Mouse (Mus musculus) C2C12 (cell line): ENCODE results near the gene Ccser1. TPM values are rescaled to one million over a fixed set of nuclear protein-coding genes. Genes with fewer than 3 reads are reported as not detected.

Experiments used
- H3K27me3 ChIP-seq: one replicate; pipeline ENCODE4 v1.6.1; 2011; ENCODE audit not compliant: control insufficient read depth, insufficient read depth, insufficient read length
- H3K36me3 ChIP-seq: one replicate; pipeline ENCODE4 v1.6.1; 2011; ENCODE audit not compliant: control insufficient read depth, insufficient read depth
- H3K4me3 ChIP-seq: one replicate; pipeline ENCODE4 v1.5.1; 2011; ENCODE audit warnings: mild to moderate bottlenecking, control low read depth; ENCODE audit not compliant: poor library complexity, insufficient read depth, severe bottlenecking
- H3K79me2 ChIP-seq: one replicate; pipeline ENCODE4 v1.6.1; 2011; ENCODE audit not compliant: control insufficient read depth, insufficient read depth
- H3K79me3 ChIP-seq: one replicate; pipeline ENCODE4 v1.6.1; 2011; ENCODE audit warnings: low read depth, control low read depth
- H3ac ChIP-seq: one replicate; pipeline ENCODE3; 2011; ENCODE audit warnings: low read depth; ENCODE audit not compliant: control insufficient read depth, insufficient read length
- CEBPB ChIP-seq: IDR thresholded peaks from one replicate; pipeline ENCODE4 v1.6.1; 2011; ENCODE audit warnings: low read depth, mild to moderate bottlenecking, control low read depth, moderate library complexity
- CTCF ChIP-seq: IDR thresholded peaks from one replicate; pipeline ENCODE4 v1.5.1; 2011; ENCODE audit not compliant: control insufficient read depth, insufficient read depth, insufficient read length
- FOSL1 ChIP-seq: IDR thresholded peaks from one replicate; pipeline ENCODE4 v1.8.0; 2011; ENCODE audit warnings: mild to moderate bottlenecking, low read length; ENCODE audit not compliant: poor library complexity, insufficient read depth, severe bottlenecking
- MAX ChIP-seq: IDR thresholded peaks from one replicate; pipeline ENCODE4 v1.6.1; 2011; ENCODE audit warnings: mild to moderate bottlenecking, control low read depth
- MYOD1 ChIP-seq: IDR thresholded peaks from one replicate; pipeline ENCODE4 v1.6.1; 2011; ENCODE audit warnings: low read depth; ENCODE audit not compliant: control insufficient read depth, insufficient read length
- MYOG ChIP-seq: IDR thresholded peaks from one replicate; pipeline ENCODE4 v1.6.1; 2011; ENCODE audit not compliant: control insufficient read depth, insufficient read length; ENCODE audit errors: extremely low read depth
- USF1 ChIP-seq: IDR thresholded peaks from one replicate; pipeline ENCODE4 v1.6.1; 2011; ENCODE audit warnings: low read depth, mild to moderate bottlenecking, control low read depth, moderate library complexity
- polyA plus RNA-seq: library from polyadenylated mRNA; unstranded; fragments of >200 nt; fragmentation: generic; extraction: Trizol; gene quantifications from one replicate; pipeline ENCODE4 v1.2.1, GENCODE M21; 2012; ENCODE audit warnings: missing spikeins

Gene Ccser1
- polyA plus RNA-seq, 1 experiment: 0.68 TPM

DNA sequence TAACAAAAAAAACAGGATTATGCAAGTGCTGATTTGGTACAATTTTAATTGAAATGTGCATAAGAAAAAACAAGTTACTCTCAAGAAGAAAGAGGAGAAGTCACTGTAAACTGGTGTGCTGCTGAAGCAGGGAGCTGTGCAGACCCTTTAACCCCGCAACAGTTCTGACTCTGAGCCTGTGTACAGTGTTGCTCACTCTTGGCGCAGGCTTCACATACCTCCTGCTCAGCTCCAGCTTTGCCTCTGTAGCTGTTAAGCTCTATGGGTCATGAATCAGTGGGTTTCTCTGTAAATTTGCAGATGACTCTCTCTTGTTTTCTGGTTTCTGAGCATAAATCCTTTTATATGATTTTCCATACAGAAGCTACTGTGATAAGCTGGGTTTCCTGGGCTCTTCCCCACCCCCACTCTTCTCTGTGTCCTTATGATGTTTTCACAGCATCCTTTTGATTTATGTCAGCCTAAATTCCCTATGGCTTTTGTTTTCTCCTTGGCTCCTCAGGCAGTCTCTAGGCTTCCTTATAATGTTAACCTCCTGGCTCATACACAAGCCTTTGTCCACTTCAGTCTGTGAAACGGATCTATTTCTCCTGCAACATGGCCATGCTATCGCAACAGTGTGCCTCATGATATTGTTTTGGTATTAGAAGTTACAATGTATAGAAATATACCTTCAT is 30.1 kb downstream of the Ccser1 start:
- H3K4me3 ChIP-seq: no peak overlapping the region
- TF ChIP-seq USF1 (no peak), FOSL1 (no peak), MYOD1 (no peak), CEBPB (no peak), CTCF (no peak), MAX (no peak), MYOG (no peak)
- no peak overlapping the region for H3ac ChIP-seq
- no peaks in the 10 kb centered on the region for H3K79me3 ChIP-seq
- no peaks in the 10 kb centered on the region for H3K79me2 ChIP-seq
- H3K27me3 ChIP-seq: no peaks in the 10 kb centered on the region
- H3K36me3 ChIP-seq: no peaks in the 10 kb centered on the region

DNA sequence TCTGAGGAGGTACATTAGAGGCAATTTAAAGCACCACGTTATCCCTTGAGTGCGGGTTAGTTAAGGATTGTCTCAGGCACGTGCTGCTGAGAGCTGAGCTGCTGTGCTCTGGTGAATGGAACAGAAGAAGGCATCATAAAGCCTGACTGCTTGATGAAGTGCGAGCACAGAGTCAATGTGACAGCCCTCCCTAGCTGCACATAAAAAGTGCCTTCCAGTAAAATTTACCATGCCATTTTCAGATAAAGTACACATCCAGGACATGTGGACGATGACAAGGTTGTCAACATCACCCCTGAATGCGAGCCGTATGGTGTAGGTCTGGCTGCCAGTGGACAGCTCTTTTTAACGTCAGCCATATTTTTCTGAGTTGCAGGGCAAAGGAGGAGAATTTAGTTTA is 35.6 kb downstream of the Ccser1 start:
- TF ChIP-seq USF1: no peak
- TF ChIP-seq MYOG: no peak
- no peak for TF ChIP-seq FOSL1
- no peak for TF ChIP-seq MYOD1
- no peak for TF ChIP-seq CEBPB
- Histone ChIP-seq H3K36me3 (no peaks in the 10 kb centered on the region), H3K27me3 (no peaks in the 10 kb centered on the region), H3K79me3 (no peaks in the 10 kb centered on the region), H3K4me3 (no peak overlapping the region), H3K79me2 (no peaks in the 10 kb centered on the region), H3ac (no peak overlapping the region)

DNA sequence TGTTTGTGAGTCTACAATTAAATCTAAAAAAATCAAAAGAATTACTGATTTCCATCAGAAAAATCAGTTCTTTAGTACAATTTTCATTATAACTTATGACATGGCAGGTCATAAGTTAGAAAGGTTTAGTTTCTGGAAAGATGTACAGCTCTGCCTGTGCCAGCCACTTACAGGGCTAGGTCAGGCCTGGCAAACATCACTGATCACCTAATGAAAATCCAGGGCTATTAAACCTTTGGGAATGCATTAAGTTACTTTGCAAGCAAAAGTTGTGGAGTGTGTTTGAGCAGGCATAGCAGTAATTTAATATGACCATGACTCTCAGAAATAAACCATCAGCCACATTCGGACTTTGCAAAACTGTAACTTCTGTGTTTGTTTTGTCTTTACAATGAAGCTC is 36.4 kb downstream of the Ccser1 start:
- no peaks in the 10 kb centered on the region for H3K36me3 ChIP-seq
- no peak for TF ChIP-seq MYOD1
- no peak for TF ChIP-seq CEBPB
- TF ChIP-seq CTCF: no peak
- TF ChIP-seq MAX: no peak
- TF ChIP-seq FOSL1: no peak
- TF ChIP-seq MYOG: no peak
- no peak for TF ChIP-seq USF1
- no peak overlapping the region for H3ac ChIP-seq
- no peaks in the 10 kb centered on the region for H3K79me3 ChIP-seq
- H3K4me3 ChIP-seq: no peak overlapping the region
- no peaks in the 10 kb centered on the region for H3K27me3 ChIP-seq
- H3K79me2 ChIP-seq: no peaks in the 10 kb centered on the region

DNA sequence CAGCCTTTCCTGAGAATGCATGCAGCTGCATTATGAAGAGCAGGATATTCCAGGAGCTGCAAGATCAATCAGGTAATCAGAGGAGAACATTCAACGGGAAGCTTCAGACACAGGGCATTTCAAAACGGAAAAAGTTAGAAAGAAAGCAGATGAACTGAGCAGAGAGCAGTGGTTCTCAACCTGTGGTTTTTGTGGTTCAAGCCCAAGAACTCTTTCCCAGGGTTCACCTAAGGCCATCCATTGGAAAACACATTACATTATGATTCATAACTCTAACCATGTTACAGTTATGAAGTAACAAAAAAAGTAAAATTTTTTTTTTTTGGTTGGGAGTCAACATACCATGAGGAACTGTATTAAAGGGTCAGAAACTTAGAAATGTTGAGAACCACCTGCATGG is 37.6 kb downstream of the Ccser1 start:
- H3K79me2 ChIP-seq: no peaks in the 10 kb centered on the region
- H3K79me3 ChIP-seq: no peaks in the 10 kb centered on the region
- H3K27me3 ChIP-seq: no peaks in the 10 kb centered on the region
- no peaks in the 10 kb centered on the region for H3K36me3 ChIP-seq
- H3K4me3 ChIP-seq: no peak overlapping the region
- TF ChIP-seq CTCF (no peak), CEBPB (no peak), USF1 (no peak), FOSL1 (no peak), MAX (no peak), MYOD1 (no peak)
- no peak overlapping the region for H3ac ChIP-seq

DNA sequence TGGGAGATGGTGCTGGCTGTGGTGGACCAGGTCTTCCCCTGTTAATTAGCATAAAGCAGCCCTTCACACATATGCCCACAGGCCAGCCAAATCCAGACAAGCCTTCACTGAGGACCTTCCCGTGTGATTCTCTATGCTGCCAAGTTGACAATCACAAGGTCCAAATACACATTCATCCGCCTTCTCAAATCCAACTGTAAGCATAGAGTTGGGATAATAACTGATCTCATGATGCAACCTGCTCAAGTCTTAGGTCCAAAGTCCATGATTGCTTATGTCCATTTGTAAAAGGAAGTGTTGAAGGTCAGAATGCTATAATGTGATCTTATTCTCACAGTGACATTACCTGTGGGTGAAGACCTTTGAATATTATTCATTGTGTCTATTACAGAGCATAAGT is 43.4 kb downstream of the Ccser1 start:
- TF ChIP-seq USF1 (no peak), CTCF (no peak), MAX (no peak), FOSL1 (no peak), MYOG (no peak), MYOD1 (no peak), CEBPB (no peak)
- H3K36me3 ChIP-seq: no peaks in the 10 kb centered on the region
- no peaks in the 10 kb centered on the region for H3K79me2 ChIP-seq
- no peaks in the 10 kb centered on the region for H3K79me3 ChIP-seq
- H3K4me3 ChIP-seq: no peak overlapping the region
- H3ac ChIP-seq: no peak overlapping the region
- H3K27me3 ChIP-seq: no peaks in the 10 kb centered on the region

DNA sequence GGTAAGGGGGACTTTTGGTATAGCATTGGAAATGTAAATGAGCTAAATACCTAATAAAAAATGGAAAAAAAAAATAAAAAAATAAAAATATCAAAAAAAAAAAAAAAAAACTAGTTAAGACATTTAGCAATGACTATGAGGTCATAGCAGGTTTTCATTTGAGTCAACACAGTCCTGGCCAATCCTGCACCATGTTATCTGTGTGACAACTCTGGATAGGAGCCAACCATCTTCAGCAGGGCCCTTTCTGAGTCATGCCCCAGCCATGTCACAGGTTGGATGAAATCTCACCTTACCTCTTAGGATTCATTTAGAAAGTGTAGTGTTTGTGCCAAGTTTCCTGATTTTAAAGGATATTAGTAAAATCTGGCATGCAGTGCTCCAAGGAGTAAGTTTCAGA is 45.2 kb downstream of the Ccser1 start:
- H3K79me2 ChIP-seq: no peaks in the 10 kb centered on the region
- H3K36me3 ChIP-seq: no peaks in the 10 kb centered on the region
- TF ChIP-seq MYOD1 (no peak), MAX (no peak), MYOG (no peak), USF1 (no peak)
- H3ac ChIP-seq: no peak overlapping the region
- H3K4me3 ChIP-seq: no peak overlapping the region
- H3K79me3 ChIP-seq: no peaks in the 10 kb centered on the region
- H3K27me3 ChIP-seq: no peaks in the 10 kb centered on the region
